Mouse (Mus musculus): ENCODE measurements at regions not wholly inside any gene's neighbourhood (a gene's known extent, or its start where the extent isn't known, plus 50 kb on each side); places are given as distances from the start of the nearest gene placed in this dataset.

DNA sequence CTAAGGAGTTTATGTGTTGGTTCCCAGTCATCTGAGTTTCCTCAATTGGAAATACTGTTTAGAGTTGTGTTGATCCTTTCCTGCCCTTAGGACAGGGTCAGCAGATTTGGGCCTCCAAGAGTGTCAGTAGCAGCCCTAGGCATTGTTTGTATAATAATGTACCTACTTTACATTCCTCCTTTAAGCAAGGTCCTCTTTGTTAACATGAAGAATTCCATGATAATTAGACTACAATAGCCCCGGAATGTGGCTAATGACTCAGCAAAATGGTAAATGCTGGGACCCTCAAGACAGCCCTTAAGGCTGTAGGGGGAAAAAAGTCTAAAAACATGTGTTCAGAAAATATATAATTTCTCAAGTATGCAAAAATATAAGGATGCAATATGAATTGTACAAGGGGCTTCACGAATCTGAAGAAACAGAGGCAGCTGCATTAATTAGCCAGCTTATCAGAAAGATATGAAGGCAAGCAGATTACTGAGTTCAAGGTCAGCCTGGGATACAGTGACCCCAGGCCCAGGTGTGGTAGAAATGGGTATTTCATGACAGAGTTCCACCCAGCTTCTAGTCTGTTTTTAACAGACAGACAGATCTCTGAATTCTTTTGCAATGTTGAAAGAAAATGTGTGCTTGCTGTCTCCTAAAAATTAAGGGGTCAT, 80.1 kb upstream of the Ptprk start:
- peak; percentile 91 for DNase-seq (ENCODE audit: low read depth, low spot score)

- DNase-seq (ENCODE audit: low read depth, low spot score) = no peak
Observed at GRCm38 (mm10) chr10:27995035-27995399, 79.6 kb upstream of the Ptprk start.

DNA sequence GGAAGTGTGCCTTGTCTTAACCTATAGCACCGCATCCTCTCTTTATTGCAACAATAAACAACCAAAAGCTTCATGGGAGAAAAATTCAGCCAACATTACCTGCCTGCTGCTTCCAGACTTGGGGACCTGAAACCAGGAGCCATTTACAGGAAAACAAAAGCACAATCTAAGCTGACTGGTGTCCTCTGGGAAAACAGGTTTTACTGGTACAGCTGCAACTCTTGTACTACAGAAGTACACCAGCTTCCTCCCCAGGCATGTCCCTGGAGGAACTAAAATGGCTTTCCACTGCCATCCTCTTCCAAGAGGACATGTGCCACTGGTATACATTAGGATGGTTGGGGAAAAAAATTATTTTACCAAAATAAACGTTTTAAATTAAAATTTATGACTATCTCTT, 63.9 kb upstream of the Ptprk start:
- DNase-seq (ENCODE audit: low read depth, low spot score) = no peak

DNA sequence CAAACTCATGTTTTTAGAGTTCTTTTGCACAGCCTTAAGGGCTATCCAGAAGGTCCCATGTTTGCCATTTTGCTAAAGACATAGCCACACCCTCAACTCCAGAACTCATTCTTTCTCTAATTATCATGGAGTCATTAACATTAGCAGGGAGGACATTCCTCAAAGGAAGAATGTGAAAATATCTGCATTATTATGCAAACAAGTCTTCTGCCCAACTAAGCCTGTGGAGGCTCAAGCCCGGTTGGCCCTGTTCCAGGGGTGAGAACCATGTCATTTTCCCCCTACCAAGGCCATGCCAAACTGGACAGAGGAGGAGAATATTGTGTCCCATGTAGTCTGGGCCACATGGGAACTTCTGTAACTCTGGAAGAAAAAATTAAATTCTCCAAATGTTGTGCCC, 62.5 kb upstream of the Ptprk start:
- DNase-seq (ENCODE audit: low read depth, low spot score) = peak; percentile 54

DNA sequence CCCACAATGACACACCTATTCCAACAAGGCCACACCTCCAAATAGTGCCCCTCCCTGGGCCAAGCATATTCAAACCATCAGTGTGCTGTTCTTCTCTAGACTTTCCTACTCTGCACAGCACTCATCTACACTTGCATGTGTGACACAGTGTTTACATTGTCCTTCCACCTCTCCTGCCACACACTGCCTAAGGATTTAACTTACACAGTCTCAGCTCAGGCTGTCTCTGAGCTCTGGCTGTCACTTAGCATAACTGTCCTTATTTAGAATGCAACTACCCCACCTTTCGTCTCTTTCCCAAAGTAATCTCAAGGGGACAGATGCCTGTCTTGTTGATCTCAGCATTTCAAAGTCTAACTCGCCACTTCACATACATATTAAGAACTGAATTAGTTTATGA, 61.2 kb upstream of the Ptprk start:
- peak; percentile 83 for DNase-seq (ENCODE audit: low read depth, low spot score)

DNA sequence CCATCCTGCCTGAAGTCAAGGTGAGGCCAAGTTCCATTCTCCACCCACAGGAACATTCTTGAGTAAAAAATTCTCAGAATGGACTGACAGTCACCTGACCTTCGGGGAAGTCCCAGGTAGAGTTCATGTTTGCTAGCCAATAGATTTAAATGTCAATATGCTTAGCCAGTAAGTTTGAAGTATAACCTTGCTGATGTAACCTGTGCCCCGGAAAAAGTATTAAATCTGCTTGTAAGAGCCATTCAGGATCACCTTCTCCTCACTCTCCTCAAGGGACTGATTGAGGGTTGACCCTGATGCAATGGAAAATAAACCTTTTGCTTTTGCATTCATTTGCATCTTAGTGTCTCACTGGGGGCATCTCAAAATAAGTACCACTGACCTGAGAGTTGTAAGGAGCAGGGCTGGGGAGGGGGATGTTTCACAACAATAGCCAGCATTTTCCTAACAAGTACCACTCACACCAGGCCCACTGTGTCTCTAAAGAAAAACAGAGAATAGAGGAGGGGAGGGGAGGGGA, 60.3 kb upstream of the Ptprk start:
- DNase-seq (ENCODE audit: low read depth, low spot score) = peak; percentile 96
